Comparison of ENCODE assay signal across 12 mouse cellular contexts in the genomic region with DNA sequence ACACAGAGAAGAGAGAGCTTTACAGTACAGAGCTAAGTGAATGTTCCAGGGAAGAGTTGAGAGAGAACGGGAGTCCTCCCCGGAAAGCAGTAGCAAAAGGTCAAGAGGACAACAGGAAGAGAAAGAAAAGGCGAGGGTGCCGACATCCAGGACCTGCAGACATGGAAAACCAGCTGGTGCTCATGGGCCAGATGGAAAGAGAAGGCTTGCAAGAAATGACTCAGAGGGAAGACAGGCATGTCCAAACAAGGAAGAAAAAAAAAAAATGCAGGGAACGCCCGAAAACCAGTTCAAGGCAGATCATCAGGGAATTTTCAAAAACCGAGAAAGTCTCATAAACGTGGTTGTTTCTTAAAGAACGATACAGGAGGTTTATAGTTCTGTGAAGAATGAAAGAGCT. TPM values are rescaled to one million over a fixed set of nuclear protein-coding genes. Genes with fewer than 3 reads are reported as not detected.
DNase-seq lines count a peak whose midpoint lies in the region; ATAC-seq and TF ChIP-seq lines count a peak whose summit lies in the region.
"Had no signal": no experiment of that assay in that cellular context is flagged by ENCODE, and none has a peak within 500 bp of the region (broad histone marks: within the 10 kb centered on the region; RNA-seq: fewer than 3 reads in every experiment).

No protein-coding gene starts in this region.

- ATAC-seq in heart, embryonic 15.5 days (replicated peaks; ENCODE audit: insufficient number of reproducible peaks, insufficient read depth, low FRiP score, low read depth) = no peak
- ATAC-seq in stomach, embryonic 16.5 days (ENCODE audit: insufficient read depth, low FRiP score) = no peak
- no peak for ATAC-seq in kidney, embryonic 14.5 days (ENCODE audit: low FRiP score, low TSS enrichment)
- ATAC-seq: inflammation-experienced regulatory T-cells, adult 6 months had no signal

- no peak overlapping the region for H3K4me2 ChIP-seq in heart, embryonic 15.5 days
- H3K4me2 ChIP-seq in stomach, embryonic 16.5 days (ENCODE audit: low read depth, low read length) = no peak overlapping the region
- H3K4me2 ChIP-seq in kidney, embryonic 14.5 days (replicated peaks; ENCODE audit: low read depth, low read length) = no peak overlapping the region
- H3K4me2 ChIP-seq: limb, embryonic 12.5 days had no signal

- H3K9me3 ChIP-seq in heart, embryonic 15.5 days (replicated peaks) = no peaks in the 10 kb centered on the region
- H3K9me3 ChIP-seq in stomach, embryonic 16.5 days (replicated peaks; ENCODE audit: control insufficient read depth, low read length) = 0 out of 2 replicates have a peak, but pooled peaks cover 4% of the 10 kb centered on the region
- peaks cover 2% of the 10 kb centered on the region; the same call in 1 of the 2 replicates for H3K9me3 ChIP-seq in kidney, embryonic 14.5 days (ENCODE audit: control insufficient read depth, low read length)

- DNase-seq in gastrocnemius, postnatal 14 days = peak; percentile 38
- DNase-seq in gastrocnemius, postnatal 10 days = no peak
- DNase-seq in thymus, postnatal 4 days = peak; percentile 2
- no peak for DNase-seq in thymus, adult 2 months
- no peak for DNase-seq in retina, embryonic 14.5 days (ENCODE audit: low spot score)
- DNase-seq: adrenal gland, postnatal 36 days; cerebellum, adult 9-11 months had no signal

- no peaks in the 10 kb centered on the region for H3K27me3 ChIP-seq in thymus, adult 2 months (ENCODE audit: control insufficient read depth, insufficient read depth, low read length)
- H3K27me3 ChIP-seq in heart, embryonic 15.5 days = no peaks in the 10 kb centered on the region; the same call in 1 of the 2 replicates
- H3K27me3 ChIP-seq in stomach, embryonic 16.5 days (ENCODE audit: control insufficient read depth, insufficient read depth, low read length) = no peaks in the 10 kb centered on the region
- H3K27me3 ChIP-seq in kidney, embryonic 14.5 days (ENCODE audit: control insufficient read depth, insufficient read depth, low read length) = no peaks in the 10 kb centered on the region
- H3K27me3 ChIP-seq: limb, embryonic 12.5 days had no signal

- H3K4me1 ChIP-seq in thymus, adult 2 months (replicated peaks; ENCODE audit: control insufficient read depth, insufficient read depth, low read length) = peaks cover 6% of the 10 kb centered on the region
- H3K4me1 ChIP-seq in heart, embryonic 15.5 days (replicated peaks) = peaks cover 11% of the 10 kb centered on the region; the same call in 1 of the 2 replicates
- H3K4me1 ChIP-seq in stomach, embryonic 16.5 days (ENCODE audit: control insufficient read depth, insufficient read depth, low read length) = peaks cover 8% of the 10 kb centered on the region
- H3K4me1 ChIP-seq in kidney, embryonic 14.5 days (ENCODE audit: control insufficient read depth, insufficient read depth, low read length) = no peaks in the 10 kb centered on the region

- intact Hi-C loops in gastrocnemius, postnatal 14 days (cut with DNase I; ENCODE audit: low total_unique reads) = no loop called here

- TF ChIP-seq POLR2A in thymus, adult 2 months (IDR thresholded peaks at IDR 0.05; ENCODE audit: control insufficient read depth, extremely low read depth, insufficient read depth, low read length, poor library complexity) = no peak

- H3K36me3 ChIP-seq in thymus, adult 2 months (ENCODE audit: control insufficient read depth, insufficient read depth, low read length) = no peaks in the 10 kb centered on the region
- H3K36me3 ChIP-seq in heart, embryonic 15.5 days = peaks cover 12% of the 10 kb centered on the region
- 0 out of 2 replicates have a peak, but pooled peaks cover 7% of the 10 kb centered on the region for H3K36me3 ChIP-seq in stomach, embryonic 16.5 days (ENCODE audit: control insufficient read depth, insufficient read depth, low read length)
- H3K36me3 ChIP-seq in kidney, embryonic 14.5 days (ENCODE audit: control insufficient read depth, insufficient read depth, low read length) = no peaks in the 10 kb centered on the region; the same call in 1 of the 2 replicates

- H3K4me3 ChIP-seq in thymus, adult 2 months (ENCODE audit: control insufficient read depth, insufficient read depth, low read length) = no peak overlapping the region
- H3K4me3 ChIP-seq in heart, embryonic 15.5 days = no peak overlapping the region
- H3K4me3 ChIP-seq in stomach, embryonic 16.5 days (replicated peaks; ENCODE audit: low read length) = no peak overlapping the region
- H3K4me3 ChIP-seq in kidney, embryonic 14.5 days (ENCODE audit: low read length) = no peak overlapping the region
- H3K4me3 ChIP-seq: limb, embryonic 12.5 days had no signal

- H3K9ac ChIP-seq in heart, embryonic 15.5 days = no peak overlapping the region
- H3K9ac ChIP-seq in stomach, embryonic 16.5 days (ENCODE audit: low read length) = no peak overlapping the region
- H3K9ac ChIP-seq in kidney, embryonic 14.5 days (ENCODE audit: low read depth, low read length) = no peak overlapping the region
- H3K9ac ChIP-seq: limb, embryonic 12.5 days had no signal

- H3K27ac ChIP-seq in thymus, adult 2 months (ENCODE audit: control insufficient read depth, insufficient read depth, low read length) = no peak overlapping the region
- peak overlapping the region; percentile 41 for H3K27ac ChIP-seq in heart, embryonic 15.5 days
- H3K27ac ChIP-seq in stomach, embryonic 16.5 days (ENCODE audit: low read length) = peak overlapping the region; percentile 83
- no peak overlapping the region for H3K27ac ChIP-seq in kidney, embryonic 14.5 days (ENCODE audit: low read depth, low read length)
- H3K27ac ChIP-seq: limb, embryonic 12.5 days had no signal

- no peak for TF ChIP-seq CTCF in thymus, adult 2 months (IDR thresholded peaks at IDR 0.05; ENCODE audit: borderline replicate concordance, control insufficient read depth, extremely low read depth, insufficient read depth, low read length, poor library complexity)

- WGBS in thymus, adult 2 months = 92% methylated on average over 9 of the region's 9 CpGs
- 58% methylated on average over 9 of the region's 9 CpGs for WGBS in heart, embryonic 15.5 days
- 58% methylated on average over 9 of the region's 9 CpGs for WGBS in stomach, embryonic 16.5 days
- 77% methylated on average over 9 of the region's 9 CpGs for WGBS in kidney, embryonic 14.5 days

RNA-seq across cellular contexts. Expression of a gene that starts 30.8 kb away (rescaled TPM):
- 100 to 1,000 TPM; 106 to 107 TPM for total RNA-seq in gastrocnemius, postnatal 14 days (2021)
- 100 to 1,000 TPM; 126 to 127 TPM for total RNA-seq in gastrocnemius, postnatal 10 days (2021)
- 39.0 and 41.8 TPM in 2 replicates for polyA plus RNA-seq in thymus, adult 2 months (2012; rRNA removed)
- 162 and 181 TPM in 2 replicates for polyA plus RNA-seq in heart, embryonic 15.5 days (2015; fragmentation: Nextera tagmentation; extraction: Ambion mirVana)
- polyA plus RNA-seq in stomach, embryonic 16.5 days (2015; fragmentation: Nextera tagmentation; extraction: Ambion mirVana) = 207 and 219 TPM in 2 replicates
- 249 and 257 TPM in 2 replicates for polyA plus RNA-seq in kidney, embryonic 14.5 days (2014; fragmentation: Nextera tagmentation; extraction: Ambion mirVana)

Comparison
In these comparisons a context has a peak if more than half of its experiments do, and no peak if none do; other contexts are left out.
1. DNase-seq: peak in gastrocnemius, postnatal 14 days (single experiment) and thymus, postnatal 4 days (single experiment); none in gastrocnemius, postnatal 10 days (single experiment), thymus, adult 2 months (single experiment) and retina, embryonic 14.5 days (single experiment).
2. H3K27ac ChIP-seq: peak in heart, embryonic 15.5 days (single experiment) and stomach, embryonic 16.5 days (single experiment); none in thymus, adult 2 months (single experiment) and kidney, embryonic 14.5 days (single experiment).